Mouse (Mus musculus) ovary, postnatal 14 days (tissue): ENCODE data around the gene Amt.
"Not testable (repeated sequence)": the region's sequence is repeated elsewhere in the genome, so short reads cannot be mapped to it uniquely, and the experiment has no call there.

ENCODE experiments used
- DNase-seq: peaks from one replicate; pipeline ENCODE4 v3.0.0; 2022; ENCODE audit warnings: low spot score

Gene Amt

GRCm38 (mm10) chr9:108296453-108297355, at the start of gene Amt:
TSS of gene Amt (plus strand) at chr9:108296853.
- no peak for DNase-seq

DNA sequence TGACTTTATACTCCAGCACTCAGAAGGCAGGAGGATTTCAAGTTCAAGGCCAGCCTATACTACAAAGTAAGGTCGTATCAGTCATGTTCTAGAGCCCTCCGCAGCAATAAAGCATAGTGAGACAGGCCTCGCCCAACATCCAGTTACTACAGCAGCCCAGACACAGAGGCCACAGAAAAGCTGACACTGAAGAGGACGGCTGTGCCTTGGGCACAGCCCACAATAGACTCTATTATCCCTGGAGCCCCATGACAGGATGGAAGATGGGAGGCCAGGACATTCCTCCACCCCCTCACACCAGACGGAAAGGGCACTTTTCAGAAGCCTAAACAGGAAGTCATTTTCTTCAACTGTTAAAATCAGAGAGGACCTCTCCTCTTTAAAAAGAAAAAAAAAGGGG, 47.7 kb upstream of the Amt start:
- DNase-seq = no peak

DNA sequence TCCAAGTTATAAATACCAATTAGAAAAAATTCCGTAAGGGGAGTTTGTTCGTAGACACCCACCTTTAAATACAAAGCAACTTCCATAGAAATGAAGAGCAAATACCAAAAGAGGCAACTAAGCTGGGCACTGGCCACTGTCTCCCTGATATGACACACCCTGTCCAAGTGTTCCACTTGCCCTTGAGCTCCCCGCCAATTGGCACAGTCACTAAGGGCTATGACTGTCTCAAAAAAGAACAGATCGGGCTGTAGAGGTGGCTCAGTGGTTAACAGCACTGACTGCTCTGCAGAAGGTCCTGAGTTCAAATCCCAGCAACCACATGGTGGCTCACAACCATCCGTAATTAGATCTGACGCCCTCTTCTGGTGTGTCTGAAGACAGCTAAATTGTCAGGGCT, 44.8 kb upstream of the Amt start:
- no peak for DNase-seq

DNA sequence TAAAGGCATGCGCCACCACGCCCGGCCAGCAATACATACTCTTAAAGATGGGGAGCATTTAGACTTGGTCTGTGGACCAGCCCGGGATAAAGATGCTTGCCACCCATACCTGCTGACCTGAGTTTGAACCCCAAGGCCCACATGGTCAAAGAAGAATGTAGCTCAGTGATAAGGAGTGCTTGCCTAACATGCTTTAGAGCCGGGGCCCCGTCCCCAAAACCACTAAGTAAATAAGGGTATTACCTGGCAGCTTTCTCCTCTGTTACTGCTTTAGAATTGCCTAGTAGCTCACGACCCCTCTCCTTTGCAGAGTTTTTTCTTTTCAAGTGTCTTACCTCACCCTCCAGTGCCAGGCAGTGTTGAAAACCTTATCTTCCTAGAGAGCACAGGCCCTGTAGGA, 43.9 kb upstream of the Amt start:
- DNase-seq = no peak

DNA sequence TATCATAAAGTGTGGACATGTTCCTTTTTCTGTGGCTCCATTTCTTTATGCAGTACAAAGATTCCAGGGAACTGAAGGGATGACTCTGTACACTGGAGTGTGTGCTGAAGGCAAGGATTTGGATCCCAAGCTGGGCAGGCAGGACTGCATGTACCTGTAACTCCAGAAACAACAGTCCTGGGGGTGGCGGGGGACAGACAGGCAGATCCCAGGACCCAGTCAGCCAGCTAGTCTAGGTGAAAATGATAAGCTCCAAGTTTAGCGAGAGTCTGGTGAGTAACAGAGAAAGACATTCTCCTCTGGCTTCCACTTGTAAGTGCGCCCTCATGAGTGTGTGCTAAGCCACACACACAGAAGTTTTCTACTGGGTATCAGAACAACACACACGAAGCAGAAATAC, 36.1 kb upstream of the Amt start:
- no peak for DNase-seq

GRCm38 (mm10) chr9:108261865-108262264, 34.8 kb upstream of the Amt start:
- DNase-seq = no peak

GRCm38 (mm10) chr9:108262494-108263049, 34.1 kb upstream of the Amt start:
- no peak for DNase-seq

DNA sequence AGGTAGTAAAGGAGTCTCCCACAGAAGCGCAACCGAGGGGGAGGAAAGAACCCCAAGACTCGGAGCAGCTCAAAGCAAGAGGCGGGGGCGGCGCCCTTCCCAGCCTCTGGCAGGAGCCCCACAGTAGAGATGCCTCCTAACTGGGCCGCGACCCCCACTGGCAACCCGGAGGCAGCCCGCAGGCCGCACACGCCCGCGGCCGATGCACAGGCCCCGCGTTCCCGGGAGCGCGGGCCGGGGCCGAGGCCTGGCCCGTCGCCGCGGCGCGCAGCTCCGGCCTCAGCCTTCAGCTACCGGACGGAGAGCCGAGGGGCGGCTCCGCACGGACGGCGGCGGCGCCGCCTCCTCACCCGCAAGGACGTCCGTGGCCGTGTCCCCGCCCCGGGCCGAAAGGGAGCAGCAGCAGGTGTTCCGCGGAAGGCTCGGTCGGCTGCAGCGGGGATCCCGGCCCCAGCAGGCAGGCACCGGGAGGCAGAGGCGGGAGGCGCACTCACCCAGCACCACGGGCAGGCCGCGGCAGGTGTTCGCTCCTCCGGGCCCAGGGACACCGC, 33.4 kb upstream of the Amt start:
- DNase-seq = no peak

- DNase-seq = peak; percentile 99
These were observed 32.9 kb upstream of the Amt start, which contains the start of gene Dag1 for GRCm38 (mm10) chr9:108263690-108264190. TSS of gene Dag1 (minus strand) at chr9:108263958.

DNA sequence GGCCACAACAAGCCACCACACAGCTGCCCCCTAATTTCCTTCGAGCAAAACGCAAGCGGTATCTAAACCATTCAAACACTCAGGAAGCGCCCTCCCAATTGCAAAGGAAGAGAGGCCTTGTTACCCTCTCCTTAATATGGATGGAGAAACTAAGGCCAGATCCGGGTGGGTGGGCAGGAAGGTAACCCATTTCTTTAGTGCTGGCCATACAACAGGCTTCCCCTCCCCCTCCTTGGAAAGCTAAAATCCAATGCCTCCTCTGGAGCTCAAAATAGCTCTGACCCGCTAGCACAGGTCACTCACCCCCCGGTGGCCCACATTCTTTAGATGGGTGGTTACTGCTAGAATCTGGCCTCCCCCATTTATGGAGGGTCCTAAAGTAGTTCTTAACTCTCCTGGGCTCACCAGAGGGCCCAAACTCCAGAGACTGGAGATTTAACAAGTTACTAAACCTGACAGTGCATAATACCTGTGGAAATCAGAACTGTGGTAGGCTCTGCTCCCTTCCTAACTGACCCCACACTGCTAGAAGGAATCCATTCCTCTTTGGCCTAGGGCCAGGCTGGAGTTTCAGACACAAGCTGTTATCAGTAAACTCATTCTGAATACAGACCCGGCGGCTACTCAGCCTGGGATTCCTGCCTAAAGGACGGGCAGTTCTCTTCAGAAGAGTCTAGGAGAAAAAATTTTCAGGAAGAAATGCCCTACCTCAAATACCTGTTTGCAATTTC, 32.3 kb upstream of the Amt start:
- peak; percentile 36 for DNase-seq

DNA sequence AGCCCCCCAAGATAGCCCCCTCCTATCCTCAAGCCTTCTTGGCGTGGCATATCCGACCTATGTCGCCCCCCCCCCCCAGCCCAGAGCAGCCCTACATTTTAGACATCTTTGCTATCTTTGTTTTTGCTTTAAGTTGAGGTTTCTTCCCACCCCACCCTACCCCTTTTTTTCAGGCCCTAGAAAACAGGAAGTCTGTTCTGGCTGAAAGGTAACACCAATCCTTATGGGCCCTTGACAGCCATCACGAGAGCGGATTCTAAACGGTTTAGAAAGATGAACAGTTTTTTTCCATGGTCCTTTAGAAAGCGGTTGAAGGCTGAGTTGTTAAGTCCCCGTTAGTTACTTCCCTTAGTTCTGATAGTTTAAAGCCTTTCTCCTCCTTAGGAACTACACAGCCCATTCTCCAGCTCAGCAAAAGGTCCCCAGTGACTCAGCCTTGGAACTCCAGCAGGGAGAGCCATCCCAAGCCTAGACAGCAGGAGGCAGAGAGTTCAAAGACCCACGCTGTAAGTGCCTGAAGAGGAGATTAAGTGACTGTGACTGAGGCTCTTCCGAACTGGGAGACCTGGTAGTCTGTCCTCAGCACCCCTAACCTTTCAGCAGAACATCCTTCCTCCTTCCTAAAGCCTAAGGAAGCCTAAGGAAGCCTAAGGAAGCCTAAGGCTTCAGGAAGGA, 30.3 kb upstream of the Amt start:
- DNase-seq = no peak

DNA sequence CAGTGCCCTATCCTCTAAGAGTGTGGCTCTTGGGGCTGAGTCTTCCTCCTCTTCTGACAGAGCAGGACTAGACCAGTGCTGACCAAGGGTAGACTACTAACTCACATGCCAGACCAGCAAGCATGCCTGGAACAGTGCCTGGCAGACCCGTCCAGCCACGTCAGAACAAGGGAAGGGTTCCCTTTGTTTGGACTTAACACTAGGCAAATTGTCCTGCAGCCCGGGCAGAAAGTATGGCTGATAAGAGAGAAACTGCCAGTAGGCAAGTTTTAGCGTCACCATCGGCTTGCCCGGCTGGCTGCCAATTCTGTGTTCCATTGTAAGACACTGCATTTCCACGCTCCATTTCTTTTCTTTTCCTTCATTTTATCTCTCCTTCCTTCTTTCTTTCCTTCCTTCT, 29.0 kb upstream of the Amt start:
- no peak for DNase-seq

DNA sequence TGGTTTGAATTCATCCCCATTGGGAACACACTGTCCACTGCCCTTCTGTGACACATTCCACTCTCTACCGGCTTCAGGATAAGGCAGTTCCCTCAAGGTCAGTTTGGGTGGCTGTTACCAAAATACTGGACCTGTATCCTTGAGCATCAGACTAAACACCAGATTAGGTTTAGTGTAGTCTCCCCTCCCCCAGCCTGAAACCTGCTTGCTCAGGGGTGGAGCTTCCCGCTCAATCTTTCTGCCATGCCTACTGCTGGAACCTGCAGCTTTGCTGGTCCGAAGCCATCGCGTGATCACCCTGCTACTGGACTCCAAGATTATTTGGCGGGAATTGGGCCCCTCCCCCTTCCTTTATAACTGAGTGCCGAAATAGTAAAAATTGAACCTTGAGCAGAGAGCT, 28.0 kb upstream of the Amt start:
- DNase-seq = not testable (repeated sequence)

- DNase-seq = no peak
These were observed 24.7 kb upstream of the Amt start for GRCm38 (mm10) chr9:108271941-108272340.

DNA sequence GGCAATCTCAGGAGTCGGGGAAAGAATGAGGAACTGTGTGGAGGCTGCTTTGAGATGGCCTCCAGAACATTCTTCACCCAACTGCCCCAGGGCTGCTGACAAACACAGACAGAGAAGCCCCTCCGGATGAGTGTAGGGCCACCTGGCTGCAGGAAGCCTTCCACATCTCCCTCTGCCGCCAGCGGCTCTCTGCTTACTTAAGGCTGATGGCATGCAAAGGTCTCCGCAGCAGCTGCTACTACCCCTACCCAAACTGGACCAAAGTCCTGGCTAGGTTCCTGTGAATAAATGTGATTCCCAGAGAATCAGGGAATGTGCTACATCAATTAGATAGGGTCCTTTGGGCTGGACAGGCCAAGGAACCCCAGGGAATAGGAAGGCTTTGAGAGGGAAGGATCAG, 24.0 kb upstream of the Amt start:
- DNase-seq = no peak

DNA sequence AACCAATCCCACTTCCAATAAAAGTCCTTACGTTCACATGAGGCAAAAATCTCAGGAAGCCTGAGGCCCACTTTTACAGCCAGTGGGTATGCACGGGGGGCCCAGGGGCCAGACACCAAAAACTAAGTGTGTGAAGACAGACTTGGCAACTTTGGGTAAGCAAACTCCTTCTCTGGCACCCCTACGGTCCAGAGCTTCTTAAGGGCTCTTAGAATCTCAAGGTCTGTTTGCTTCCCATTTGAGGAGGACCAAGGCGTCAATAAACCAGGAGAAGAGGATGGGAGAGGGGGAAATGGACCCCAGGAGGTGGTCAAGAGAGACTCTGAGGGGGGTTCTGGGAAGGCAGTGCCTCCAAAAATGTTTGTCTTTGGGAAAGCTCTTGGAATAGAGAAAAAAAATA, 23.2 kb upstream of the Amt start:
- no peak for DNase-seq

- DNase-seq = no peak
These were observed 21.9 kb upstream of the Amt start for GRCm38 (mm10) chr9:108274476-108275330.

DNA sequence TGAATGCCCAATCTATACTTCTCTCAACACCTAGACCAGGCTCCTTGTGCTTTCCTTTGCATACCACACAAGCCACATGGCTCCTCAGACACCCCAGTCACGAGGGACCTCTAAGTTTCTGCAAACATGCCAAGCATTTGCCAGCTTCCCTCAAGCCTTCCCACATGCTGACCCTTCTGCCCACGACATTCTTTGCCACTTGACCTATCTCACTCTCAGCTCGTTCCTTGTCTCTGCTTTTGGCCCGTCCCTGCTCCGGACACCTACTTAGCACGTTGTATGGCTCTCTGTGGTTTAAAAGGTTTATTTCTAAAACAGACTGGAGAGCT, 21.4 kb upstream of the Amt start:
- no peak for DNase-seq

DNA sequence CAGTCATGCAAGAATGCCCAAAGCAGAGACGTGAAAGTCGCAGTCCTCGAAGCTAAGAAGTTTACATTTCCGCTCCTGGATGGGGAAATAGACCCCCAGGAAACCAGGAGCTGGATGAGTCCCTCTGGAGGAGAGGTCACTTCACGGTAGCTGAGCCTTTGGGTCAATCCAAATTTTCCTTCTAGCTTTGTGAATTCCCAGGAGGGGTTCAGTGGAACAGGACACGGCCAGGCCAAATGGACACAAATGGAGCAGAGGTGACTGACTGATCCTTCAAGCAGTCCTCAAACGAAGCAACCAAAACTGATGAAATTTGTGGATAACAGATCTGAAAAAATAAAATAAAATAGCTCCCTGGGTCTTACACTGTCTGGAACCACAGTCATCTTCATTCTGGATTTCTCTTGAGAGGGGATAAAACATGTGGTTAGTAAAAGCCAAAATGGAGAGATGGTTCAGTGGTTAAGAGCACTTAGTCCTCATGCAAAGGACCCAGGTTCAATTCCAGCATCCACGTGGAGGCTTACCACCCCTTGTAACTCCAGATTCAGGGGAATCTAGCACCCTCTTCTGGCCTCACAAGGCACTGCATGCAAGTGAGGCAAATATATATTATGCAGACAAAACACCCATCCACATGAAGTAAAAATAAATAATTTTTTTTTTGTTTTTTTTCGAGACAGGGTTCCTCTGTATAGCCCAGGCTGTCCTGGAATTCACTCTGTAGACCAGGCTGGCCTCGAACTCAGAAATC, 17.8 kb upstream of the Amt start:
- DNase-seq = no peak

- DNase-seq = peak; percentile 72
These were observed 16.4 kb upstream of the Amt start for GRCm38 (mm10) chr9:108280071-108280828.
